Mouse (Mus musculus): ENCODE measurements around the gene Bricd5. TPM values are rescaled to one million over a fixed set of nuclear protein-coding genes. Genes with fewer than 3 reads are reported as not detected.

The Bricd5 gene
- polyA plus RNA-seq, 1 experiment from 2014 or later, result not detected

DNA sequence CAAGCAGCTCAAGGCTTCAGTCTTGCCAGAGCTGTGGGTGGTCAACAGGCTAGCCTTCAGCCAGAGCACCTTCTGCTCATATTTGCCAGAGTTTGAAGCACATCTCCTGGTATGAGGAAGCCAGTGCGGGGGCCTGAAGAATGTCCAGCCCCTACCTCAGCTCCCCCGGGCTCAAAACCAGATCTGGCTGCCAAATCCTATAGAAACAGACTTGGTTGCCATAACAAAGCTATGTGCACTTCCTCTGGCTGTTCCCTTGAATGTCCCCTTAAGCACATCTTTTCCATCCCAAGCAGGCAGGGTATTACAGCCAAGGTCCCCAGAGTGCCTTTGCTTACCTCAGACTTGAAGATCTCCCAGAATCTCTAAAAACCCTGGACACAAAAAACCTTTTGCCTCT, 51.0 kb downstream of the Bricd5 start:
- ATAC-seq (ENCODE audit: low FRiP score, low TSS enrichment) (no peak), DNase-seq (no peak)
- Histone ChIP-seq H3K9me3 (ENCODE audit: control insufficient read depth, low read length) (no peaks in the 10 kb centered on the region), H3K36me3 (ENCODE audit: control insufficient read depth, insufficient read depth, low read length) (peaks cover 17% of the 10 kb centered on the region; the same call in 1 of the 2 replicates), H3K4me3 (replicated peaks; ENCODE audit: low read depth, low read length) (no peak overlapping the region), H3K9ac (replicated peaks; ENCODE audit: low read length) (no peak overlapping the region), H3K4me1 (ENCODE audit: control insufficient read depth, insufficient read depth, low read length) (peaks cover 20% of the 10 kb centered on the region), H3K27ac (replicated peaks; ENCODE audit: low read depth, low read length) (no peak overlapping the region), H3K27me3 (ENCODE audit: control insufficient read depth, insufficient read depth, low read length) (no peaks in the 10 kb centered on the region), H3K4me2 (ENCODE audit: low read length) (no peak overlapping the region)
- WGBS, result 78% methylated on average over 2 of the region's 2 CpGs

Other genes starting within 250 kb of the Bricd5 start
- 11.1 and 16.6 TPM in 2 replicates for gene Ccnf, start 222.4 kb upstream of the Bricd5 start, polyA plus RNA-seq (2014; fragmentation: Nextera tagmentation; extraction: Ambion mirVana)
- gene Abca17, start 122.8 kb upstream of the Bricd5 start, polyA plus RNA-seq (2014; fragmentation: Nextera tagmentation; extraction: Ambion mirVana), result 0.18 and 0.47 TPM in 2 replicates
- 26.2 and 31.4 TPM in 2 replicates for gene Abca3, start 121.9 kb upstream of the Bricd5 start, polyA plus RNA-seq (2014; fragmentation: Nextera tagmentation; extraction: Ambion mirVana)
- gene Rnps1, start 59.3 kb upstream of the Bricd5 start, polyA plus RNA-seq (2014; fragmentation: Nextera tagmentation; extraction: Ambion mirVana), result 331 and 345 TPM in 2 replicates
- 26.9 and 27.7 TPM in 2 replicates for gene Eci1, start 47.2 kb upstream of the Bricd5 start, polyA plus RNA-seq (2014; fragmentation: Nextera tagmentation; extraction: Ambion mirVana)
- gene Dnase1l2, start 30.8 kb upstream of the Bricd5 start, polyA plus RNA-seq (2014; fragmentation: Nextera tagmentation; extraction: Ambion mirVana), result 4.2 and 6.1 TPM in 2 replicates
- gene E4f1, start 3.6 kb upstream of the Bricd5 start, polyA plus RNA-seq (2014; fragmentation: Nextera tagmentation; extraction: Ambion mirVana), result 22.7 and 22.8 TPM in 2 replicates
- 60.5 and 62.7 TPM in 2 replicates for gene Pgp, start 3.5 kb upstream of the Bricd5 start, polyA plus RNA-seq (2014; fragmentation: Nextera tagmentation; extraction: Ambion mirVana)
- gene Mlst8, start 5.2 kb downstream of the Bricd5 start, polyA plus RNA-seq (2014; fragmentation: Nextera tagmentation; extraction: Ambion mirVana), result 36.2 and 43.0 TPM in 2 replicates
- 34.8 and 37.5 TPM in 2 replicates for gene Caskin1, start 14.7 kb downstream of the Bricd5 start, polyA plus RNA-seq (2014; fragmentation: Nextera tagmentation; extraction: Ambion mirVana)
- 86.2 and 90.8 TPM in 2 replicates for gene Traf7, start 54.1 kb downstream of the Bricd5 start, polyA plus RNA-seq (2014; fragmentation: Nextera tagmentation; extraction: Ambion mirVana)
- 4.9 and 6.5 TPM in 2 replicates for gene Rab26, start 60.3 kb downstream of the Bricd5 start, polyA plus RNA-seq (2014; fragmentation: Nextera tagmentation; extraction: Ambion mirVana)
- gene Pkd1, start 76.0 kb downstream of the Bricd5 start, polyA plus RNA-seq (2014; fragmentation: Nextera tagmentation; extraction: Ambion mirVana), result 18.0 and 28.3 TPM in 2 replicates
- 79.5 and 89.5 TPM in 2 replicates for gene Tsc2, start 158.7 kb downstream of the Bricd5 start, polyA plus RNA-seq (2014; fragmentation: Nextera tagmentation; extraction: Ambion mirVana)
- 6.5 and 8.9 TPM in 2 replicates for gene Nthl1, start 158.8 kb downstream of the Bricd5 start, polyA plus RNA-seq (2014; fragmentation: Nextera tagmentation; extraction: Ambion mirVana)
- 36.7 and 39.2 TPM in 2 replicates for gene Slc9a3r2, start 176.4 kb downstream of the Bricd5 start, polyA plus RNA-seq (2014; fragmentation: Nextera tagmentation; extraction: Ambion mirVana)
- gene Npw, start 184.6 kb downstream of the Bricd5 start, polyA plus RNA-seq (2014; fragmentation: Nextera tagmentation; extraction: Ambion mirVana), result not detected in 2 replicates
- 22.8 and 24.5 TPM in 2 replicates for gene Zfp598, start 195.8 kb downstream of the Bricd5 start, polyA plus RNA-seq (2014; fragmentation: Nextera tagmentation; extraction: Ambion mirVana)
- 147 and 169 TPM in 2 replicates for gene Syngr3, start 216.1 kb downstream of the Bricd5 start, polyA plus RNA-seq (2014; fragmentation: Nextera tagmentation; extraction: Ambion mirVana)
- gene Gfer, start 222.3 kb downstream of the Bricd5 start, polyA plus RNA-seq (2014; fragmentation: Nextera tagmentation; extraction: Ambion mirVana), result 35.9 and 38.3 TPM in 2 replicates
- 1.8 and 1.9 TPM in 2 replicates for gene Noxo1, start 222.3 kb downstream of the Bricd5 start, polyA plus RNA-seq (2014; fragmentation: Nextera tagmentation; extraction: Ambion mirVana)
- 68.0 and 73.0 TPM in 2 replicates for gene Tbl3, start 233.8 kb downstream of the Bricd5 start, polyA plus RNA-seq (2014; fragmentation: Nextera tagmentation; extraction: Ambion mirVana)
- 0.32 TPM in 1 of 2 replicates, not detected in the other for gene Rnf151, start 244.2 kb downstream of the Bricd5 start, polyA plus RNA-seq (2014; fragmentation: Nextera tagmentation; extraction: Ambion mirVana)
- 814 and 824 TPM in 2 replicates for gene Rps2, start 244.2 kb downstream of the Bricd5 start, polyA plus RNA-seq (2014; fragmentation: Nextera tagmentation; extraction: Ambion mirVana)

Data from midbrain, embryonic 14.5 days (tissue).